In genomic region chr4:56685123-56685522, GRCm38 (mm10) we compare ENCODE assay signal across 8 mouse cellular contexts. TPM values are rescaled to one million over a fixed set of nuclear protein-coding genes. Genes with fewer than 3 reads are reported as not detected.
DNase-seq lines count a peak whose midpoint lies in the region; ATAC-seq lines count a peak whose summit lies in the region.

No protein-coding gene starts in this region.

- H3K36me3 ChIP-seq in hindbrain, embryonic 11.5 days (ENCODE audit: control insufficient read depth, insufficient read depth, low read length): no peaks in the 10 kb centered on the region

- H3K4me1 ChIP-seq in hindbrain, embryonic 11.5 days (replicated peaks; ENCODE audit: control insufficient read depth, insufficient read depth, low read length): no peaks in the 10 kb centered on the region

- H3K27me3 ChIP-seq in hindbrain, embryonic 11.5 days (ENCODE audit: control insufficient read depth, insufficient read depth, low read length): no peaks in the 10 kb centered on the region

- DNase-seq in Muller cell, postnatal 12 days (ENCODE audit: inconsistent ontology term): peak; percentile 79
- DNase-seq in cerebellum, adult 9-10 months: peak; percentile 75
- peak; percentile 45 to 75 for DNase-seq in frontal cortex, postnatal 10 days (ENCODE audit: low spot score in 2 of 2)
- DNase-seq in hindbrain, embryonic 11.5 days (ENCODE audit: low spot score): peak; percentile 90
- peak; percentile 60 for DNase-seq in layer of hippocampus, adult 9-11 months
- DNase-seq in lung, postnatal 25 days (ENCODE audit: low spot score): peak; percentile 89
- DNase-seq in retina, postnatal 1 day: peak; percentile 88
- peak; percentile 87 for DNase-seq in thymus, postnatal 4 days

- peak; percentile 78 for ATAC-seq in hindbrain, embryonic 11.5 days (ENCODE audit: low FRiP score)

- no peak overlapping the region for H3K4me3 ChIP-seq in hindbrain, embryonic 11.5 days (ENCODE audit: low read depth, low read length)

- H3K4me2 ChIP-seq in hindbrain, embryonic 11.5 days (replicated peaks; ENCODE audit: low read depth, low read length): no peak overlapping the region

- H3K9ac ChIP-seq in hindbrain, embryonic 11.5 days (ENCODE audit: low read depth, low read length): no peak overlapping the region

- WGBS in hindbrain, embryonic 11.5 days: 9% methylated on average over 9 of the region's 9 CpGs

- no peak overlapping the region for H3K27ac ChIP-seq in hindbrain, embryonic 11.5 days (ENCODE audit: low read depth, low read length)

- no peaks in the 10 kb centered on the region for H3K9me3 ChIP-seq in hindbrain, embryonic 11.5 days (ENCODE audit: control insufficient read depth, low read length)

RNA-seq across cellular contexts. Expression of gene Gm26657, which starts 54.7 kb away (rescaled TPM):
- polyA plus RNA-seq in hindbrain, embryonic 11.5 days (2014; fragmentation: Nextera tagmentation; extraction: Ambion mirVana): not detected in 2 replicates

RNA-seq across cellular contexts. Expression of gene Actl7b, which starts 56.1 kb away (rescaled TPM):
- not detected in 2 replicates for polyA plus RNA-seq in hindbrain, embryonic 11.5 days (2014; fragmentation: Nextera tagmentation; extraction: Ambion mirVana)

RNA-seq across cellular contexts. Expression of gene Actl7a, which starts 58.1 kb away (rescaled TPM):
- polyA plus RNA-seq in hindbrain, embryonic 11.5 days (2014; fragmentation: Nextera tagmentation; extraction: Ambion mirVana): not detected in 2 replicates
